Mouse (Mus musculus) intestine, postnatal 0 days (tissue): ENCODE results near the gene Zrsr2. TPM values are rescaled to one million over a fixed set of nuclear protein-coding genes. Genes with fewer than 3 reads are reported as not detected.

Experiments
- ATAC-seq: fragments of 200-750 bp; cut with Nextera tagmentation; 2 replicates; pipeline ENCODE4 v1.8.0; 2017; ENCODE audit warnings: mild to moderate bottlenecking, moderate TSS enrichment, moderate library complexity
- H3K27ac ChIP-seq: fragments of 300-500 bp; sonication (generic); 2 replicates; pipeline ENCODE4 v1.5.1; 2014; ENCODE audit warnings: mild to moderate bottlenecking, low read depth, low read length, moderate library complexity
- H3K27me3 ChIP-seq: fragments of 300-500 bp; sonication (generic); replicated peaks from 2 replicates; pipeline ENCODE4 v1.6.1; 2014; ENCODE audit warnings: low read length, mixed read lengths; ENCODE audit not compliant: control insufficient read depth, insufficient read depth
- H3K36me3 ChIP-seq: fragments of 300-500 bp; sonication (generic); 2 replicates; pipeline ENCODE4 v1.6.1; 2014; ENCODE audit warnings: mild to moderate bottlenecking, moderate library complexity; ENCODE audit not compliant: control insufficient read depth, insufficient read depth
- H3K4me1 ChIP-seq: fragments of 300-500 bp; sonication (generic); replicated peaks from 2 replicates; pipeline ENCODE4 v1.6.1; 2014; ENCODE audit warnings: antibody characterized with exemption, low read length, mixed read lengths; ENCODE audit not compliant: control insufficient read depth, insufficient read depth
- H3K4me2 ChIP-seq: fragments of 300-500 bp; sonication (generic); replicated peaks from 2 replicates; pipeline ENCODE4 v1.6.1; 2014; ENCODE audit warnings: low read depth, mild to moderate bottlenecking, moderate library complexity
- H3K4me3 ChIP-seq: fragments of 300-500 bp; sonication (generic); 2 replicates; pipeline ENCODE4 v1.5.1; 2014; ENCODE audit warnings: low read depth, low read length
- H3K9ac ChIP-seq: fragments of 300-500 bp; sonication (generic); 2 replicates; pipeline ENCODE4 v1.6.1; 2014; ENCODE audit warnings: mild to moderate bottlenecking, low read depth, low read length
- H3K9me3 ChIP-seq: fragments of 300-500 bp; sonication (generic); 2 replicates; pipeline ENCODE4 v1.6.1; 2016; ENCODE audit warnings: mixed run types; ENCODE audit not compliant: control insufficient read depth
- CTCF ChIP-seq: sonication (generic); IDR thresholded peaks from 2 replicates; pipeline ENCODE4 v1.5.1; 2016; ENCODE audit warnings: low read depth, mild to moderate bottlenecking, control low read depth, antibody characterized with exemption, moderate library complexity
- WGBS: fragments of 180-500 bp; shearing (Covaris S2); extraction: QIAGEN DNeasy Blood & Tissue Kit; methylation state at CpG from one replicate; pipeline ENCODE4 v1.1.7; 2014; 5-methylcytosine and 5-hydroxymethylcytosine counted together
- polyA plus RNA-seq: library from polyadenylated mRNA; unstranded; fragments of >200 nt; fragmentation: Nextera tagmentation; extraction: Ambion mirVana; gene quantifications from 2 replicates; pipeline ENCODE4 v1.2.1, GENCODE M21; 2015

Gene Zrsr2
- 41.9 and 53.5 TPM in 2 replicates for polyA plus RNA-seq

DNA sequence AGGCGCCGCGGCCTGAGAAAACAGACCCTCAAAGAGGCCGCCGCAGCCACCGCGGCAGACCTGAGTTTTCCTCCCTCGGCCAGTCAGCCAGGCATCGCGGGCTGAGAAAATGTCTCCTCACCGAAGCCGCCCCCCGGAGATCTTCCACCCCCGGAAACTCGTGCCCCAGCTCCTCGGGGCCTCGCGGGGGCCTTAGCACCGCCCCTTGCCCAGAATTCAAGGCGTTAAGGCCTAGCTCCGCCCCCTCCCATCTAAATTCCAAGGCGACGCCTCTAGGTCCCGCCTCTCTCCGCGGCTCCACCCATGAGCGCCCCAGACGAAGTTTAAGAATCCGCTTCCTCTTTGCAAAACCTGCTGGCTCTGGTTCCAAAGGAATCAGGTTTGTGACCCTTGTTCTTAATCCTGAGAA is at the start of gene Zrsr2:
Gene Zrsr2 (minus strand): TSS at position 195 of the 409 bp plus-strand sequence.
- H3K4me2 ChIP-seq = peak within 1 kb of the TSS; percentile 59
- ATAC-seq = peak; percentile 93
- no peaks in the 10 kb centered on the region for H3K4me1 ChIP-seq
- TF ChIP-seq CTCF = no peak
- H3K4me3 ChIP-seq = peak within 1 kb of the TSS; percentile 64
- H3K27me3 ChIP-seq = no peaks in the 10 kb centered on the region
- 18% methylated on average over 29 of the region's 29 CpGs for WGBS
- peak within 1 kb of the TSS; percentile 84 for H3K9ac ChIP-seq
- peak within 1 kb of the TSS; percentile 98 for H3K27ac ChIP-seq
- H3K9me3 ChIP-seq = no peaks in the 10 kb centered on the region
- H3K36me3 ChIP-seq = peaks cover 11% of the 10 kb centered on the region; the same call in 1 of the 2 replicates

- no peak overlapping the region for H3K27ac ChIP-seq
- TF ChIP-seq CTCF = peak; percentile 84
- H3K4me1 ChIP-seq = no peaks in the 10 kb centered on the region
- H3K4me2 ChIP-seq = no peak overlapping the region
- ATAC-seq = no peak
- H3K9me3 ChIP-seq = no peaks in the 10 kb centered on the region
- no peak overlapping the region for H3K9ac ChIP-seq
- no peaks in the 10 kb centered on the region for H3K27me3 ChIP-seq
- H3K36me3 ChIP-seq = no peaks in the 10 kb centered on the region
- H3K4me3 ChIP-seq = no peak overlapping the region
- WGBS = 30% methylated on average over 2 of the region's 2 CpGs
These were observed 46.3 kb upstream of the Zrsr2 start for GRCm38 (mm10) chrX:164004809-164005208.

DNA sequence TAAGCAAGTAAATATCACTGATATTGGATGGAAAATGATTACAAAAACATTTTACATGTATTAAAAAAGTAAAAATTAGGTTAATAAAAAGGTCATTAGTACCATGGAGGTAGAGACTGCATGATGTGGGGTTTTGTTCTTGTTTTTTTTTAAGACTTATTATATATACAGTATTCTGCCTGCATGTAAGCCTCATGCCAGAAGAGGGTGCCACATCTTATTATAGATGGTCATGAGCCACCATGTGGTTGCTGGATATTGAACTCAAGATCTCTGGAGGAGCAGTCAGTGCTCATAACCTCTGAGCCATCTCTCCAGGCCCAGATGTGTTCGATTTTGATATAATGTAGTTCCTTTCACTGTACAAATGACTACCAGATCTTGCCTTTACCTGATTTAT is 41.4 kb upstream of the Zrsr2 start:
- Histone ChIP-seq H3K4me3 (no peak overlapping the region), H3K4me2 (no peak overlapping the region), H3K36me3 (no peaks in the 10 kb centered on the region), H3K9me3 (no peaks in the 10 kb centered on the region), H3K27me3 (no peaks in the 10 kb centered on the region), H3K9ac (no peak overlapping the region), H3K27ac (no peak overlapping the region), H3K4me1 (no peaks in the 10 kb centered on the region)
- ATAC-seq = no peak
- TF ChIP-seq CTCF = peak; percentile 31; the same call in 1 of the 2 replicates
- 77% methylated on average over 1 of the region's 1 CpGs for WGBS

DNA sequence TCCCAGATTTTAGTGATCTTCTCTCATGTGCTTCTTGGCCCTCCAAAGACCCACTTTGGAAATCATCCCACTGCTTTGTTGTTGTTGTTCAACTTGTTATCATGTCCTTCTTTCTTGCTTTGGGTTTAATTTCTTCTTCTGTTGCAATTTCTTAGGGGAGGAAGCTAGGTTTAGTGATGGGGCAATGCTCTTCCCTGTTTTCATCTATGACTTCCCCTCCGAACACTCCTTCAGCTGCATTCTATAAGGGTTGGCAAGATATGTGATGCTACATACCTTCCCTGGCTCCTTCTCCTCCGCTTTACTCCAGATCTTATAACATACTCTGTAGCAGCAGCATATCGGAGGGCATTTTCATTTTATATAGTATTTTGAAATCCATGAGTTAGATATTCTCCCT is 38.3 kb upstream of the Zrsr2 start:
- H3K27ac ChIP-seq = no peak overlapping the region
- no peaks in the 10 kb centered on the region for H3K9me3 ChIP-seq
- WGBS = 90% methylated on average over 3 of the region's 3 CpGs
- no peaks in the 10 kb centered on the region for H3K4me1 ChIP-seq
- H3K4me2 ChIP-seq = no peak overlapping the region
- no peaks in the 10 kb centered on the region for H3K27me3 ChIP-seq
- H3K4me3 ChIP-seq = no peak overlapping the region
- no peak for ATAC-seq
- H3K36me3 ChIP-seq = no peaks in the 10 kb centered on the region
- H3K9ac ChIP-seq = no peak overlapping the region
- TF ChIP-seq CTCF = no peak

- WGBS = 72% methylated on average over 3 of the region's 3 CpGs
- H3K27me3 ChIP-seq = no peaks in the 10 kb centered on the region
- no peaks in the 10 kb centered on the region for H3K36me3 ChIP-seq
- no peak overlapping the region for H3K4me2 ChIP-seq
- no peaks in the 10 kb centered on the region for H3K9me3 ChIP-seq
- no peak for ATAC-seq
- H3K4me1 ChIP-seq = no peaks in the 10 kb centered on the region
- no peak overlapping the region for H3K9ac ChIP-seq
- no peak overlapping the region for H3K27ac ChIP-seq
- no peak for TF ChIP-seq CTCF
- no peak overlapping the region for H3K4me3 ChIP-seq
These were observed 29.4 kb upstream of the Zrsr2 start for GRCm38 (mm10) chrX:163987718-163988374.

DNA sequence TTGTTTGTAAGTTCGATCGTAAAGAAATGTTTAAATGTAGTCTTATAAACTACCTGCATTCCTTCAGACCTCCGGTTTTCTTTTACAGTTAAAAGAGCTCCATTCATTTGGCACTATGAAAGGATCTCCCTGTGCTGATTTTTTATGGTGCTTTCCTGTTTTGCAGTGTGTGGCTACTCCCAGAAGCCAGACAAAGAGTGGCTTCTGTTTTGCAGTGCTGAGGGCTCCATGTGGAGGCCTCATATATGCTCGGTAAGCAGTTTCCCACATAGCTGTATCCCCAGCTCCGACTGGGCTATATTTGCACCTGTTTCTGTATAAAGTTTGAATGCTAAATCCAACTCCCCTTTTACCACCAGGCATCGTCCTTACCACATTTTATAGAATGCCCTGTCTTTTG is 23.7 kb upstream of the Zrsr2 start:
- no peak overlapping the region for H3K9ac ChIP-seq
- no peak overlapping the region for H3K4me3 ChIP-seq
- WGBS = 69% methylated on average over 6 of the region's 6 CpGs
- H3K4me1 ChIP-seq = no peaks in the 10 kb centered on the region
- no peak for TF ChIP-seq CTCF
- no peaks in the 10 kb centered on the region for H3K27me3 ChIP-seq
- no peaks in the 10 kb centered on the region for H3K36me3 ChIP-seq
- ATAC-seq = no peak
- H3K4me2 ChIP-seq = no peak overlapping the region
- no peak overlapping the region for H3K27ac ChIP-seq
- no peaks in the 10 kb centered on the region for H3K9me3 ChIP-seq
